Mouse (Mus musculus) midbrain, postnatal 0 days (tissue): ENCODE data around the gene Megf11. TPM values are rescaled to one million over a fixed set of nuclear protein-coding genes. Genes with fewer than 3 reads are reported as not detected.

Experiments used
- ATAC-seq: fragments of 200-750 bp; cut with Nextera tagmentation; 2 replicates; pipeline ENCODE4 v1.8.0; 2017; ENCODE audit warnings: moderate number of reproducible peaks, mild to moderate bottlenecking, moderate TSS enrichment, moderate library complexity; ENCODE audit not compliant: low FRiP score
- DNase-seq: peaks from one replicate; pipeline ENCODE4 v3.0.0-alpha.2; 2015; ENCODE audit warnings: low spot score
- H3K27ac ChIP-seq: fragments of 300-500 bp; sonication (generic); 2 replicates; pipeline ENCODE4 v1.5.1; 2014; ENCODE audit warnings: low read depth, mild to moderate bottlenecking, low read length, mixed read lengths
- H3K27me3 ChIP-seq: fragments of 300-500 bp; sonication (generic); 2 replicates; pipeline ENCODE4 v1.6.1; 2014; ENCODE audit warnings: low read length, control low read depth, mixed read lengths; ENCODE audit not compliant: insufficient read depth
- H3K36me3 ChIP-seq: fragments of 300-500 bp; sonication (generic); 2 replicates; pipeline ENCODE4 v1.6.1; 2014; ENCODE audit warnings: low read length, control low read depth, mixed read lengths; ENCODE audit not compliant: insufficient read depth
- H3K4me1 ChIP-seq: fragments of 300-500 bp; sonication (generic); 2 replicates; pipeline ENCODE4 v1.6.1; 2014; ENCODE audit warnings: mild to moderate bottlenecking, control low read depth, antibody characterized with exemption, low read length, mixed read lengths; ENCODE audit not compliant: insufficient read depth
- H3K4me2 ChIP-seq: fragments of 300-500 bp; sonication (generic); 2 replicates; pipeline ENCODE4 v1.6.1; 2014; ENCODE audit warnings: low read depth, mild to moderate bottlenecking, low read length, mixed read lengths; ENCODE audit not compliant: poor library complexity, severe bottlenecking
- H3K4me3 ChIP-seq: fragments of 300-500 bp; sonication (generic); 2 replicates; pipeline ENCODE4 v1.5.1; 2014; ENCODE audit warnings: low read depth, mild to moderate bottlenecking, low read length, moderate library complexity
- H3K9ac ChIP-seq: fragments of 300-500 bp; sonication (generic); replicated peaks from 2 replicates; pipeline ENCODE4 v1.6.1; 2014; ENCODE audit warnings: mild to moderate bottlenecking, low read length, moderate library complexity, mixed read lengths; ENCODE audit not compliant: poor library complexity, severe bottlenecking
- H3K9me3 ChIP-seq: fragments of 300-500 bp; sonication (generic); 2 replicates; pipeline ENCODE4 v1.6.1; 2016; ENCODE audit warnings: low read length, control low read depth
- CTCF ChIP-seq: IDR thresholded peaks from 2 replicates; pipeline ENCODE4 v1.5.1; 2016; ENCODE audit warnings: antibody characterized with exemption, mild to moderate bottlenecking
- WGBS: fragments of 180-500 bp; shearing (Covaris S2); extraction: QIAGEN DNeasy Blood & Tissue Kit; methylation state at CpG from one replicate; pipeline ENCODE4 v1.1.7; 2014; 5-methylcytosine and 5-hydroxymethylcytosine counted together
- polyA plus RNA-seq: library from polyadenylated mRNA; unstranded; fragments of >200 nt; fragmentation: Nextera tagmentation; extraction: Ambion mirVana; gene quantifications from 2 replicates; pipeline ENCODE4 v1.2.1, GENCODE M21; 2015
- total RNA-seq: library from RNA; depleted of rRNA; stranded (reverse); fragments of >200 nt; gene quantifications from 2 replicates; pipeline ENCODE4 v1.2.3, GENCODE M21; 2014

Gene Megf11
- total and polyA plus RNA-seq, 2 experiments from 2014 or later = 17.7 to 41.8 TPM

- ATAC-seq (peak; percentile 96), DNase-seq (peak; percentile 96)
- H3K27ac ChIP-seq = peak within 1 kb of the TSS; percentile 96
- H3K36me3 ChIP-seq = no peaks in the 10 kb centered on the region
- no peaks in the 10 kb centered on the region for H3K27me3 ChIP-seq
- peak within 1 kb of the TSS; percentile 98 for H3K4me3 ChIP-seq
- peak within 1 kb of the TSS; percentile 96 for H3K9ac ChIP-seq
- no peaks in the 10 kb centered on the region for H3K9me3 ChIP-seq
- peak; percentile 20; the same call in 1 of the 2 replicates for TF ChIP-seq CTCF
- H3K4me1 ChIP-seq = no peaks in the 10 kb centered on the region; the same call in 1 of the 2 replicates
- under 1% methylated on average over 58 of the region's 61 CpGs for WGBS
- peak within 1 kb of the TSS; percentile 83 for H3K4me2 ChIP-seq
Measured at GRCm38 (mm10) chr9:64737406-64738201, 352.2 kb downstream of the Megf11 start, which contains the start of gene Rab11a. Gene Rab11a (minus strand): TSS chr9:64737758.

- TF ChIP-seq CTCF = no peak
- DNase-seq (no peak), ATAC-seq (no peak)
- no peak overlapping the region for H3K27ac ChIP-seq
- H3K9me3 ChIP-seq = no peaks in the 10 kb centered on the region
- no peak overlapping the region for H3K4me2 ChIP-seq
- H3K4me1 ChIP-seq = no peaks in the 10 kb centered on the region; the same call in 1 of the 2 replicates
- no peaks in the 10 kb centered on the region for H3K36me3 ChIP-seq
- H3K9ac ChIP-seq = no peak overlapping the region
- no peaks in the 10 kb centered on the region for H3K27me3 ChIP-seq
- WGBS = 90% methylated on average over 2 of the region's 2 CpGs
- H3K4me3 ChIP-seq = no peak overlapping the region
Measured at GRCm38 (mm10) chr9:64739001-64739400, 353.6 kb downstream of the Megf11 start.

GRCm38 (mm10) chr9:64742453-64742852 lies 357.0 kb downstream of the Megf11 start:
- H3K4me3 ChIP-seq = no peak overlapping the region
- WGBS = 60% methylated on average over 1 of the region's 1 CpGs
- ATAC-seq = no peak
- H3K36me3 ChIP-seq = no peaks in the 10 kb centered on the region
- H3K4me2 ChIP-seq = no peak overlapping the region
- no peaks in the 10 kb centered on the region for H3K9me3 ChIP-seq
- no peak overlapping the region for H3K27ac ChIP-seq
- no peaks in the 10 kb centered on the region for H3K4me1 ChIP-seq
- H3K9ac ChIP-seq = no peak overlapping the region
- TF ChIP-seq CTCF = no peak
- DNase-seq = no peak
- H3K27me3 ChIP-seq = no peaks in the 10 kb centered on the region

GRCm38 (mm10) chr9:64747735-64748134 lies 362.3 kb downstream of the Megf11 start:
- Histone ChIP-seq H3K4me3 (no peak overlapping the region), H3K9ac (no peak overlapping the region), H3K27me3 (no peaks in the 10 kb centered on the region), H3K9me3 (no peaks in the 10 kb centered on the region), H3K4me2 (no peak overlapping the region), H3K27ac (no peak overlapping the region), H3K36me3 (no peaks in the 10 kb centered on the region), H3K4me1 (no peaks in the 10 kb centered on the region)
- 85% methylated on average over 4 of the region's 4 CpGs for WGBS
- no peak for TF ChIP-seq CTCF
- no peak for DNase-seq
- ATAC-seq = no peak

GRCm38 (mm10) chr9:64749314-64749713 lies 363.9 kb downstream of the Megf11 start:
- no peak for DNase-seq

GRCm38 (mm10) chr9:64752575-64752974 lies 367.1 kb downstream of the Megf11 start:
- no peaks in the 10 kb centered on the region for H3K36me3 ChIP-seq
- no peak for TF ChIP-seq CTCF
- WGBS = 71% methylated on average over 5 of the region's 5 CpGs

More at GRCm38 (mm10) chr9:64749314-64749713, 363.9 kb downstream of the Megf11 start:
- no peak for TF ChIP-seq CTCF
- no peaks in the 10 kb centered on the region for H3K36me3 ChIP-seq
- ATAC-seq = no peak
- H3K4me1 ChIP-seq = no peaks in the 10 kb centered on the region
- no peaks in the 10 kb centered on the region for H3K9me3 ChIP-seq
- H3K27ac ChIP-seq = no peak overlapping the region
- no peak overlapping the region for H3K4me2 ChIP-seq
- H3K27me3 ChIP-seq = no peaks in the 10 kb centered on the region
- H3K4me3 ChIP-seq = no peak overlapping the region
- 79% methylated on average over 6 of the region's 6 CpGs for WGBS
- no peak overlapping the region for H3K9ac ChIP-seq

More at GRCm38 (mm10) chr9:64752575-64752974, 367.1 kb downstream of the Megf11 start:
- no peaks in the 10 kb centered on the region for H3K27me3 ChIP-seq
- no peak overlapping the region for H3K4me3 ChIP-seq
- no peak for ATAC-seq
- H3K4me2 ChIP-seq = no peak overlapping the region
- no peak overlapping the region for H3K9ac ChIP-seq
- no peak for DNase-seq
- no peaks in the 10 kb centered on the region for H3K4me1 ChIP-seq
- no peaks in the 10 kb centered on the region for H3K9me3 ChIP-seq
- H3K27ac ChIP-seq = no peak overlapping the region
